Mouse (Mus musculus) midbrain, embryonic 15.5 days (tissue): ENCODE results near the gene Gp9. TPM values are rescaled to one million over a fixed set of nuclear protein-coding genes. Genes with fewer than 3 reads are reported as not detected.

Experiments used
- ATAC-seq: fragments of 200-750 bp; cut with Nextera tagmentation; replicated peaks from 2 replicates; pipeline ENCODE4 v1.8.0; 2017; ENCODE audit warnings: moderate TSS enrichment
- H3K27ac ChIP-seq: fragments of 300-500 bp; sonication (generic); 2 replicates; pipeline ENCODE4 v1.5.1; 2015; ENCODE audit warnings: mild to moderate bottlenecking, inconsistent platforms
- H3K27me3 ChIP-seq: fragments of 300-500 bp; sonication (generic); replicated peaks from 2 replicates; pipeline ENCODE4 v1.6.1; 2015; ENCODE audit warnings: inconsistent platforms
- H3K36me3 ChIP-seq: fragments of 300-500 bp; sonication (generic); replicated peaks from 2 replicates; pipeline ENCODE4 v1.6.1; 2015; ENCODE audit warnings: inconsistent platforms
- H3K4me1 ChIP-seq: fragments of 300-500 bp; sonication (generic); 2 replicates; pipeline ENCODE4 v1.6.1; 2015; ENCODE audit warnings: inconsistent platforms
- H3K4me2 ChIP-seq: fragments of 300-500 bp; sonication (generic); 2 replicates; pipeline ENCODE4 v1.6.1; 2015; ENCODE audit warnings: inconsistent platforms, mild to moderate bottlenecking, moderate library complexity
- H3K4me3 ChIP-seq: fragments of 300-500 bp; sonication (generic); 2 replicates; pipeline ENCODE4 v1.5.1; 2015; ENCODE audit warnings: mild to moderate bottlenecking, inconsistent platforms
- H3K9ac ChIP-seq: fragments of 300-500 bp; sonication (generic); 2 replicates; pipeline ENCODE4 v1.6.1; 2015; ENCODE audit warnings: mild to moderate bottlenecking, inconsistent platforms
- H3K9me3 ChIP-seq: fragments of 300-500 bp; sonication (generic); 2 replicates; pipeline ENCODE4 v1.6.1; 2016; ENCODE audit warnings: inconsistent platforms
- WGBS: fragments of 180-500 bp; shearing (Covaris S2); methylation state at CpG from one replicate; pipeline ENCODE4 v1.1.7; 2015; ENCODE audit warnings: mixed read lengths; 5-methylcytosine and 5-hydroxymethylcytosine counted together
- polyA plus RNA-seq: library from polyadenylated mRNA; unstranded; fragments of >200 nt; fragmentation: Nextera tagmentation; extraction: Ambion mirVana; gene quantifications from 2 replicates; pipeline ENCODE4 v1.2.1, GENCODE M21; 2015

The Gp9 gene
- polyA plus RNA-seq, 1 experiment from 2014 or later, result 1.0 TPM

- peaks cover 9% of the 10 kb centered on the region; the same call in 1 of the 2 replicates for H3K36me3 ChIP-seq
- peaks cover 8% of the 10 kb centered on the region for H3K4me1 ChIP-seq
- H3K9ac ChIP-seq, result no peak overlapping the region
- H3K4me2 ChIP-seq, result no peak overlapping the region
- no peak for ATAC-seq
- H3K9me3 ChIP-seq, result no peaks in the 10 kb centered on the region
- H3K4me3 ChIP-seq, result no peak overlapping the region
- no peak overlapping the region for H3K27ac ChIP-seq
- no peaks in the 10 kb centered on the region for H3K27me3 ChIP-seq
- 95% methylated on average over 10 of the region's 10 CpGs for WGBS
Measured at GRCm38 (mm10) chr6:87793821-87794510, 16.1 kb downstream of the Gp9 start.

- H3K27ac ChIP-seq, result no peak overlapping the region
- H3K9me3 ChIP-seq, result no peaks in the 10 kb centered on the region
- H3K9ac ChIP-seq, result no peak overlapping the region
- H3K27me3 ChIP-seq, result no peaks in the 10 kb centered on the region
- no peak for ATAC-seq
- peaks cover 9% of the 10 kb centered on the region; the same call in 1 of the 2 replicates for H3K36me3 ChIP-seq
- WGBS, result 60% methylated on average over 6 of the region's 6 CpGs
- no peaks in the 10 kb centered on the region for H3K4me1 ChIP-seq
- H3K4me3 ChIP-seq, result no peak overlapping the region
- H3K4me2 ChIP-seq, result no peak overlapping the region
Measured at GRCm38 (mm10) chr6:87795385-87796150, 17.7 kb downstream of the Gp9 start.

GRCm38 (mm10) chr6:87796251-87796880 lies 18.5 kb downstream of the Gp9 start:
- ATAC-seq, result no peak
- H3K9ac ChIP-seq, result no peak overlapping the region
- WGBS, result 89% methylated on average over 6 of the region's 6 CpGs
- H3K4me2 ChIP-seq, result no peak overlapping the region
- H3K36me3 ChIP-seq, result peaks cover 9% of the 10 kb centered on the region; the same call in 1 of the 2 replicates
- H3K4me3 ChIP-seq, result no peak overlapping the region
- H3K4me1 ChIP-seq, result no peaks in the 10 kb centered on the region
- no peak overlapping the region for H3K27ac ChIP-seq
- H3K27me3 ChIP-seq, result no peaks in the 10 kb centered on the region
- H3K9me3 ChIP-seq, result no peaks in the 10 kb centered on the region

- Histone ChIP-seq H3K9ac (no peak overlapping the region), H3K9me3 (no peaks in the 10 kb centered on the region), H3K4me3 (no peak overlapping the region), H3K27me3 (no peaks in the 10 kb centered on the region), H3K4me2 (no peak overlapping the region), H3K36me3 (peaks cover 3% of the 10 kb centered on the region; the same call in 1 of the 2 replicates), H3K4me1 (no peaks in the 10 kb centered on the region), H3K27ac (no peak overlapping the region)
- 70% methylated on average over 2 of the region's 2 CpGs for WGBS
- ATAC-seq, result no peak
Measured at GRCm38 (mm10) chr6:87797321-87797720, 19.4 kb downstream of the Gp9 start.

- no peak overlapping the region for H3K27ac ChIP-seq
- H3K9me3 ChIP-seq, result no peaks in the 10 kb centered on the region
- no peak overlapping the region for H3K4me2 ChIP-seq
- H3K4me1 ChIP-seq, result no peaks in the 10 kb centered on the region
- no peaks in the 10 kb centered on the region for H3K27me3 ChIP-seq
- no peaks in the 10 kb centered on the region for H3K36me3 ChIP-seq
- no peak overlapping the region for H3K4me3 ChIP-seq
- H3K9ac ChIP-seq, result no peak overlapping the region
- no peak for ATAC-seq
- WGBS, result 94% methylated on average over 6 of the region's 6 CpGs
Measured at GRCm38 (mm10) chr6:87799576-87799975, 21.7 kb downstream of the Gp9 start.

GRCm38 (mm10) chr6:87802462-87802861 lies 24.6 kb downstream of the Gp9 start:
- no peaks in the 10 kb centered on the region for H3K4me1 ChIP-seq
- no peak overlapping the region for H3K9ac ChIP-seq
- no peak overlapping the region for H3K27ac ChIP-seq
- H3K4me2 ChIP-seq, result no peak overlapping the region
- H3K9me3 ChIP-seq, result no peaks in the 10 kb centered on the region
- no peaks in the 10 kb centered on the region for H3K36me3 ChIP-seq
- ATAC-seq, result no peak
- WGBS, result 94% methylated on average over 7 of the region's 7 CpGs
- no peak overlapping the region for H3K4me3 ChIP-seq
- no peaks in the 10 kb centered on the region for H3K27me3 ChIP-seq

GRCm38 (mm10) chr6:87804036-87804435 lies 26.2 kb downstream of the Gp9 start:
- no peaks in the 10 kb centered on the region for H3K4me1 ChIP-seq
- H3K9me3 ChIP-seq, result no peaks in the 10 kb centered on the region
- ATAC-seq, result no peak
- no peak overlapping the region for H3K4me2 ChIP-seq
- no peak overlapping the region for H3K9ac ChIP-seq
- H3K27ac ChIP-seq, result no peak overlapping the region
- H3K27me3 ChIP-seq, result no peaks in the 10 kb centered on the region
- WGBS, result 97% methylated on average over 1 of the region's 1 CpGs
- no peak overlapping the region for H3K4me3 ChIP-seq
- H3K36me3 ChIP-seq, result no peaks in the 10 kb centered on the region

GRCm38 (mm10) chr6:87804886-87805285 lies 27.0 kb downstream of the Gp9 start:
- Histone ChIP-seq H3K36me3 (no peaks in the 10 kb centered on the region), H3K27me3 (no peaks in the 10 kb centered on the region), H3K4me2 (no peak overlapping the region), H3K27ac (no peak overlapping the region), H3K4me1 (0 out of 2 replicates have a peak, but pooled peaks cover 2% of the 10 kb centered on the region), H3K4me3 (no peak overlapping the region), H3K9me3 (no peaks in the 10 kb centered on the region), H3K9ac (no peak overlapping the region)
- ATAC-seq, result no peak
- 76% methylated on average over 7 of the region's 7 CpGs for WGBS

GRCm38 (mm10) chr6:87805448-87805847 lies 27.6 kb downstream of the Gp9 start:
- Histone ChIP-seq H3K36me3 (no peaks in the 10 kb centered on the region), H3K27me3 (no peaks in the 10 kb centered on the region), H3K9ac (no peak overlapping the region), H3K4me2 (no peak overlapping the region), H3K4me3 (no peak overlapping the region), H3K4me1 (peaks cover 7% of the 10 kb centered on the region), H3K9me3 (no peaks in the 10 kb centered on the region), H3K27ac (no peak overlapping the region)
- 95% methylated on average over 7 of the region's 7 CpGs for WGBS
- ATAC-seq, result no peak

GRCm38 (mm10) chr6:87806028-87806427 lies 28.2 kb downstream of the Gp9 start:
- Histone ChIP-seq H3K9ac (no peak overlapping the region), H3K27me3 (no peaks in the 10 kb centered on the region), H3K4me1 (peaks cover 12% of the 10 kb centered on the region), H3K27ac (no peak overlapping the region), H3K4me3 (no peak overlapping the region), H3K9me3 (no peaks in the 10 kb centered on the region), H3K36me3 (no peaks in the 10 kb centered on the region), H3K4me2 (no peak overlapping the region)
- WGBS, result 78% methylated on average over 2 of the region's 2 CpGs
- no peak for ATAC-seq

GRCm38 (mm10) chr6:87806857-87807256 lies 29.0 kb downstream of the Gp9 start:
- Histone ChIP-seq H3K4me2 (no peak overlapping the region), H3K4me1 (peaks cover 15% of the 10 kb centered on the region), H3K9ac (no peak overlapping the region), H3K27ac (no peak overlapping the region), H3K9me3 (no peaks in the 10 kb centered on the region), H3K27me3 (no peaks in the 10 kb centered on the region), H3K4me3 (no peak overlapping the region), H3K36me3 (no peaks in the 10 kb centered on the region)
- 64% methylated on average over 2 of the region's 2 CpGs for WGBS
- no peak for ATAC-seq

- Histone ChIP-seq H3K4me3 (no peak overlapping the region), H3K9ac (no peak overlapping the region), H3K4me1 (peaks cover 21% of the 10 kb centered on the region), H3K27me3 (no peaks in the 10 kb centered on the region), H3K27ac (no peak overlapping the region), H3K4me2 (no peak overlapping the region), H3K9me3 (no peaks in the 10 kb centered on the region), H3K36me3 (no peaks in the 10 kb centered on the region)
- WGBS, result 87% methylated on average over 4 of the region's 4 CpGs
- ATAC-seq, result no peak
Measured at GRCm38 (mm10) chr6:87807735-87808440, 30.0 kb downstream of the Gp9 start.
